Mouse (Mus musculus) megakaryocyte, embryonic 14.5 days (primary cell): ENCODE results near the gene Pip5kl1.

Source experiments
- FLI1 ChIP-seq: IDR thresholded peaks from 2 replicates; pipeline ENCODE4 v1.6.1; 2012; ENCODE audit warnings: low read length, inconsistent platforms, mixed read lengths
- GATA1 ChIP-seq: IDR thresholded peaks from 3 replicates; pipeline ENCODE4 v1.6.1; 2012; ENCODE audit warnings: mixed read lengths, low read length, inconsistent platforms, borderline replicate concordance

- TF ChIP-seq FLI1 (no peak), GATA1 (no peak)
Measured at GRCm38 (mm10) chr2:32598506-32598905, 23.9 kb downstream of the Pip5kl1 start.
